Mouse (Mus musculus) bone marrow macrophage, adult 2 months (primary cell): Measurements from ENCODE around the gene Fam81a.

Source experiments
- CTCF ChIP-seq: IDR thresholded peaks from 2 replicates; pipeline ENCODE4 v1.5.1; 2012; ENCODE audit warnings: low read depth, mild to moderate bottlenecking, low read length, moderate library complexity
- POLR2A ChIP-seq: IDR thresholded peaks from 2 replicates; pipeline ENCODE4 v1.6.1; 2012; ENCODE audit warnings: mild to moderate bottlenecking, low read depth, low read length, borderline replicate concordance

DNA sequence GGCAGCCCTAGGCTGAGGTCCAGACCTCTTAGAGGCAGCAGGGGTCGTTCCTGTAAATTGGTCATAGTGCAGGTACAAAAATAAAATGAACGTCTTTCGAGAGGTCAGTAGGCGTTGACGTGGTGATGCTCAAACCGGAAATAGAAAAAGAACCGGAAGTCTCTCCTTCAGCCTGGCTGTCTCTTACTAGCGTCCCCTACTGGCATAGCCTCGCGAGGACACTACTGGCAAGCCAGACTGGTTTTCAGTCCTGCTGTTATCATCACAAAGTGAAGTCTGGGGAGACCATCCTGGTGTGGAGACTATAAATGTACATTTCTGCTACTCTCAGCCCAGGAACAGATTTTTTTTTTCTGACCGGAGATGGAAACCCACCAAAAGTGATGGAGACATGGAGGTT lies 101.8 kb downstream of the Fam81a start:
- no peak for TF ChIP-seq CTCF
- no peak for TF ChIP-seq POLR2A
